In the genomic region with DNA sequence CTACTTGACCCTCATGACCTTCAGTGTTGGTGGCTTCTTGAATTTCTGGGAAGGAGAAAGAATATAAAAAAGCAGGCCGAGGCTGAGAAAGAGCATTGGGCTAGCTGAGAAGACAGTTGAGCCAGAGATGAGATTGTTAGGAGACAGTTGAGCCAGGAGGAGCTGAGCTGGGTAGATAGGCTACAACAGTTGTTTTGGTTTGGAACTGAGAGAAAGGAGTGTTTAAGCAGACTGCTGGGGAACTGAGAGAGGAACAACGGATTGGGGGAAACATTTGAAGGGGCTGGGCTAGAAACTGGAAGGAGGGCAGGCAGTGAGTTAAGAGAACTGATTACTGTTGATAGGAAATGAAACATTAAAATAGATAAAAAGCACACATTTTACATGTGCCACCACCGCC, we compare ENCODE assay signal across 24 mouse cellular contexts. TPM values are rescaled to one million over a fixed set of nuclear protein-coding genes. Genes with fewer than 3 reads are reported as not detected.
DNase-seq lines count a peak whose midpoint lies in the region; ATAC-seq and TF ChIP-seq lines count a peak whose summit lies in the region.
"Had no signal": no experiment of that assay in that cellular context is flagged by ENCODE, and none has a peak within 500 bp of the region (broad histone marks: within the 10 kb centered on the region; RNA-seq: fewer than 3 reads in every experiment).

No protein-coding gene starts in this region.

- no peaks in the 10 kb centered on the region for H3K9me3 ChIP-seq in kidney, postnatal 0 days (replicated peaks; ENCODE audit: low read length)
- no peaks in the 10 kb centered on the region for H3K9me3 ChIP-seq in kidney, embryonic 14.5 days (ENCODE audit: control insufficient read depth, low read length)
- H3K9me3 ChIP-seq in MEL (replicated peaks; ENCODE audit: insufficient read depth, low read length): no peaks in the 10 kb centered on the region
- H3K9me3 ChIP-seq: forebrain, embryonic 13.5 days; hindbrain, embryonic 12.5 days; hindbrain, embryonic 15.5 days had no signal

- H3K4me1 ChIP-seq in kidney, postnatal 0 days (replicated peaks; ENCODE audit: insufficient read depth, low read length): peaks cover 7% of the 10 kb centered on the region
- peaks cover 7% of the 10 kb centered on the region for H3K4me1 ChIP-seq in kidney, embryonic 14.5 days (ENCODE audit: control insufficient read depth, insufficient read depth, low read length)
- peaks cover 17 to 32% of the 10 kb centered on the region in 2 experiments for H3K4me1 ChIP-seq in MEL (ENCODE audit: control insufficient read depth in 1 of 2, insufficient read depth in 2 of 2, low read length in 2 of 2)

- no peak for TF ChIP-seq RAD21 in MEL (IDR thresholded peaks at IDR 0.05; ENCODE audit: low read depth, low read length)

- peak; percentile 3 for DNase-seq in kidney, postnatal 0 days (ENCODE audit: low spot score)
- peak; percentile 76 for DNase-seq in MEL (ENCODE audit: low read depth, low spot score)
- no peak for DNase-seq in layer of hippocampus, adult 18-20 months (ENCODE audit: low spot score in 2 of 2)
- DNase-seq in frontal cortex, adult 2 months (ENCODE audit: extremely low spot score in 1 of 2, low spot score in 1 of 2): no peak
- DNase-seq: adrenal gland, adult 2 months; adrenal gland, postnatal 14 days; B cell, adult 2 months; cerebellum, adult 11 months; cerebellum, adult 2 months; cerebellum, adult 9-11 months; cerebellum, postnatal 36 days; gastrocnemius, adult 2 months; gastrocnemius, postnatal 14 days had no signal

- no peak overlapping the region for H3K27ac ChIP-seq in kidney, postnatal 0 days
- H3K27ac ChIP-seq in kidney, embryonic 14.5 days (ENCODE audit: low read depth, low read length): no peak overlapping the region
- peak overlapping the region; percentile 66; the same call in 1 of the 2 replicates for H3K27ac ChIP-seq in MEL (ENCODE audit: control insufficient read depth, low read depth, low read length)
- H3K27ac ChIP-seq: forebrain, embryonic 10.5 days; forebrain, embryonic 13.5 days; gastrocnemius, adult 2 months; hindbrain, embryonic 12.5 days; hindbrain, embryonic 15.5 days had no signal

- no peak overlapping the region for H3K4me3 ChIP-seq in kidney, postnatal 0 days (replicated peaks; ENCODE audit: low read depth, low read length)
- no peak overlapping the region for H3K4me3 ChIP-seq in kidney, embryonic 14.5 days (ENCODE audit: low read length)
- no peak overlapping the region for H3K4me3 ChIP-seq in MEL (ENCODE audit: control insufficient read depth in 1 of 2, insufficient read depth in 1 of 2, low read depth in 2 of 2, low read length in 2 of 2)
- H3K4me3 ChIP-seq: forebrain, embryonic 10.5 days; forebrain, embryonic 13.5 days; gastrocnemius, adult 2 months; hindbrain, embryonic 12.5 days; hindbrain, embryonic 15.5 days had no signal

- ATAC-seq in kidney, postnatal 0 days (replicated peaks; ENCODE audit: low FRiP score, low read depth): no peak
- ATAC-seq in kidney, embryonic 14.5 days (ENCODE audit: low FRiP score, low TSS enrichment): no peak
- peak; percentile 40 for ATAC-seq in granulocyte monocyte progenitor cell, adult 5-6 weeks (replicated peaks; ENCODE audit: poor library complexity, severe bottlenecking)
- ATAC-seq: forebrain, embryonic 13.5 days; forebrain, embryonic 16.5 days had no signal

- H3K9ac ChIP-seq in kidney, postnatal 0 days (ENCODE audit: low read depth, low read length): no peak overlapping the region
- no peak overlapping the region for H3K9ac ChIP-seq in kidney, embryonic 14.5 days (ENCODE audit: low read depth, low read length)
- no peak overlapping the region for H3K9ac ChIP-seq in MEL (ENCODE audit: control insufficient read depth, low read depth, low read length, poor library complexity, severe bottlenecking)
- H3K9ac ChIP-seq: forebrain, embryonic 13.5 days; hindbrain, embryonic 12.5 days; hindbrain, embryonic 15.5 days had no signal

- no peaks in the 10 kb centered on the region for H3K79me2 ChIP-seq in MEL (ENCODE audit: control insufficient read depth, insufficient read depth, low read length, poor library complexity)

- no peaks in the 10 kb centered on the region for H3K27me3 ChIP-seq in kidney, postnatal 0 days (ENCODE audit: insufficient read depth, low read length)
- H3K27me3 ChIP-seq in kidney, embryonic 14.5 days (ENCODE audit: control insufficient read depth, insufficient read depth, low read length): peaks cover 16% of the 10 kb centered on the region
- H3K27me3 ChIP-seq in MEL (ENCODE audit: control insufficient read depth in 1 of 2, insufficient read depth in 2 of 2, low read length in 2 of 2): no peaks in the 10 kb centered on the region

- TF ChIP-seq CTCF in kidney, postnatal 0 days (IDR thresholded peaks at IDR 0.05; ENCODE audit: low read depth): no peak
- TF ChIP-seq CTCF in MEL (IDR thresholded peaks at IDR 0.05 in 2 of 3, conservative IDR thresholded peaks at IDR 0.05 in 1 of 3; ENCODE audit: control insufficient read depth in 1 of 3, insufficient read depth in 1 of 3, low read depth in 2 of 3, low read length in 3 of 3, poor library complexity in 1 of 3, severe bottlenecking in 1 of 3): no peak

- TF ChIP-seq EP300 in MEL (IDR thresholded peaks at IDR 0.05; ENCODE audit: low read depth in 1 of 2, low read length in 2 of 2): peak; percentile 74 to 91

- H3K36me3 ChIP-seq in kidney, postnatal 0 days (ENCODE audit: insufficient read depth, low read length): no peaks in the 10 kb centered on the region
- H3K36me3 ChIP-seq in kidney, embryonic 14.5 days (ENCODE audit: control insufficient read depth, insufficient read depth, low read length): no peaks in the 10 kb centered on the region
- H3K36me3 ChIP-seq in MEL (ENCODE audit: control insufficient read depth in 1 of 2, insufficient read depth in 2 of 2, low read length in 2 of 2): peaks cover 0 to 17% of the 10 kb centered on the region in 2 experiments; a peak in 2 of 4 replicates
- H3K36me3 ChIP-seq: forebrain, embryonic 10.5 days; G1E; hindbrain, embryonic 12.5 days; hindbrain, embryonic 15.5 days had no signal

- TF ChIP-seq POLR2A in MEL (IDR thresholded peaks at IDR 0.05; ENCODE audit: control insufficient read depth in 1 of 2, insufficient read depth in 1 of 2, low read depth in 1 of 2, low read length in 2 of 2, poor library complexity in 1 of 2): no peak

- H3K4me2 ChIP-seq in kidney, postnatal 0 days (ENCODE audit: low read length): no peak overlapping the region
- no peak overlapping the region for H3K4me2 ChIP-seq in kidney, embryonic 14.5 days (replicated peaks; ENCODE audit: low read depth, low read length)
- H3K4me2 ChIP-seq: forebrain, embryonic 13.5 days; heart, embryonic 11.5 days; hindbrain, embryonic 12.5 days; hindbrain, embryonic 15.5 days had no signal

- 41% methylated on average over 3 of the region's 3 CpGs for WGBS in kidney, postnatal 0 days
- WGBS in kidney, embryonic 14.5 days: 45% methylated on average over 3 of the region's 3 CpGs

TF ChIP-seq in MEL, 35 proteins besides CTCF, POLR2A, EP300 and RAD21 (continues in another document):
- TF ChIP-seq TAL1 (IDR thresholded peaks at IDR 0.05; ENCODE audit: low read length) (peak; percentile 11; the same call in 1 of the 2 replicates), MXI1 (IDR thresholded peaks at IDR 0.05; ENCODE audit: low read depth, low read length) (peak; percentile 25; the same call in 1 of the 2 replicates), SIN3A (IDR thresholded peaks at IDR 0.05; ENCODE audit: low read length) (peak; percentile 56; the same call in 1 of the 2 replicates), ETS1 (IDR thresholded peaks at IDR 0.05; ENCODE audit: low read depth, low read length) (peak; percentile 45; the same call in 1 of the 2 replicates), GATA1 (IDR thresholded peaks at IDR 0.05; ENCODE audit: low read depth, low read length) (peak; percentile 30; the same call in 1 of the 2 replicates), CHD1 (IDR thresholded peaks at IDR 0.05; ENCODE audit: low read depth, low read length) (no peak), TCF12 (IDR thresholded peaks at IDR 0.05; ENCODE audit: low read depth, low read length) (peak; percentile 76), USF1 (IDR thresholded peaks at IDR 0.05; ENCODE audit: low read depth, low read length) (no peak), RCOR1 (IDR thresholded peaks at IDR 0.05; ENCODE audit: low read depth, low read length) (peak; percentile 35; the same call in 1 of the 2 replicates), HCFC1 (IDR thresholded peaks at IDR 0.05; ENCODE audit: low read depth, low read length) (no peak), E2F4 (IDR thresholded peaks at IDR 0.05; ENCODE audit: borderline replicate concordance, low read depth, low read length) (no peak), UBTF (IDR thresholded peaks at IDR 0.05; ENCODE audit: borderline replicate concordance, insufficient read depth, low read depth, low read length) (no peak), TBP (IDR thresholded peaks at IDR 0.05; ENCODE audit: low read depth, low read length) (peak; percentile 42; the same call in 1 of the 2 replicates), ZKSCAN1 (IDR thresholded peaks at IDR 0.05; ENCODE audit: low read depth, low read length) (no peak), MYC (IDR thresholded peaks at IDR 0.05; ENCODE audit: low read depth, low read length) (no peak), MYB (IDR thresholded peaks at IDR 0.05; ENCODE audit: low read depth, low read length) (peak; percentile 96)

RNA-seq across cellular contexts. Expression of gene Ramp1, which starts 3.6 kb away (rescaled TPM):
- 2.1 and 2.5 TPM in 2 replicates for polyA plus RNA-seq in kidney, postnatal 0 days (2015; fragmentation: Nextera tagmentation; extraction: Ambion mirVana)
- 1.1 and 1.2 TPM in 2 replicates for polyA plus RNA-seq in kidney, embryonic 14.5 days (2014; fragmentation: Nextera tagmentation; extraction: Ambion mirVana)
- total RNA-seq in MEL (2012; rRNA removed): 2.6 and 5.6 TPM in 2 replicates
- polyA plus RNA-seq in MEL (2012; ENCODE audit: insufficient read depth in 1 of 2, insufficient read length in 2 of 2, low read depth in 1 of 2, low replicate concordance in 2 of 2, missing spikeins in 1 of 2): 1 to 10 TPM in 1 of 2 experiments, not detected in 1; 4.1 TPM
- 160 and 199 TPM in 2 replicates for total RNA-seq in granulocyte monocyte progenitor cell, adult 5-6 weeks (2014; fragmentation: Nextera tagmentation)
- 179 and 199 TPM in 2 replicates for total RNA-seq in granulocyte monocyte progenitor cell, adult 5-6 weeks (2017)
- total RNA-seq in layer of hippocampus, adult 18-20 months (2021): 10 to 100 TPM; 58.6 to 64.0 TPM
- 59.0 and 60.6 TPM in 2 replicates for polyA plus RNA-seq in frontal cortex, adult 2 months (2012; rRNA removed)
- total RNA-seq: CH12.LX had no signal

RNA-seq across cellular contexts. Expression of gene Rbm44, which starts 31.1 kb away (rescaled TPM):
- polyA plus RNA-seq in kidney, postnatal 0 days (2015; fragmentation: Nextera tagmentation; extraction: Ambion mirVana): 0.20 and 0.28 TPM in 2 replicates
- polyA plus RNA-seq in kidney, embryonic 14.5 days (2014; fragmentation: Nextera tagmentation; extraction: Ambion mirVana): 0.97 and 1.0 TPM in 2 replicates
- total RNA-seq in MEL (2012; rRNA removed): not detected in 2 replicates
- not detected for polyA plus RNA-seq in MEL (2012; ENCODE audit: insufficient read depth in 1 of 2, insufficient read length in 2 of 2, low read depth in 1 of 2, low replicate concordance in 2 of 2, missing spikeins in 1 of 2)
- 1.1 and 9.6 TPM in 2 replicates for total RNA-seq in granulocyte monocyte progenitor cell, adult 5-6 weeks (2014; fragmentation: Nextera tagmentation)
- 5.2 and 7.8 TPM in 2 replicates for total RNA-seq in granulocyte monocyte progenitor cell, adult 5-6 weeks (2017)
- under 1 TPM in 1 of 2 experiments, not detected in 1; 0.10 TPM for total RNA-seq in layer of hippocampus, adult 18-20 months (2021)
- polyA plus RNA-seq in frontal cortex, adult 2 months (2012; rRNA removed): 0.02 and 0.04 TPM in 2 replicates
- total RNA-seq: adrenal gland, adult 2 months; adrenal gland, postnatal 14 days; gastrocnemius, adult 2 months; gastrocnemius, postnatal 14 days; heart, adult 8-10 months had no signal
- polyA plus RNA-seq: adrenal gland, adult 2 months; G1E had no signal

Comparison
In these comparisons a context has a peak if more than half of its experiments do, and no peak if none do; other contexts are left out.
1. DNase-seq: peak in kidney, postnatal 0 days (single experiment) and MEL (single experiment); none in layer of hippocampus, adult 18-20 months (0 of 2) and frontal cortex, adult 2 months (0 of 2).
2. RNA of gene Ramp1, which starts 3.6 kb away (polyA plus RNA-seq): 59.0 to 60.6 TPM in frontal cortex, adult 2 months; 4.1 TPM in MEL, 2.1 to 2.5 TPM in kidney, postnatal 0 days and 1.1 to 1.2 TPM in kidney, embryonic 14.5 days; every median in the first group is over 10 times any median in the second.